Mouse (Mus musculus): ENCODE results near the gene Fiz1.

The Fiz1 gene

GRCm38 (mm10) chr7:5014251-5015117 is at the start of gene Fiz1, which contains the start of gene Zfp524:
TSS of gene Fiz1 (minus strand) at chr7:5014697.
TSS of gene Zfp524 (plus strand) at chr7:5014415.
- peak; percentile 98 for DNase-seq (ENCODE audit: low read depth, low spot score)

GRCm38 (mm10) chr7:5062360-5063001 is 48.0 kb upstream of the Fiz1 start:
- DNase-seq (ENCODE audit: low read depth, low spot score) = peak; percentile 91

GRCm38 (mm10) chr7:5061774-5062359 is 47.4 kb upstream of the Fiz1 start, which contains the start of gene U2af2:
TSS of gene U2af2 (plus strand) at chr7:5062143.
- DNase-seq (ENCODE audit: low read depth, low spot score) = peak; percentile 90

GRCm38 (mm10) chr7:5060944-5061773 is 46.7 kb upstream of the Fiz1 start:
- DNase-seq (ENCODE audit: low read depth, low spot score) = peak; percentile 98

GRCm38 (mm10) chr7:5060239-5060731 is 45.8 kb upstream of the Fiz1 start:
- DNase-seq (ENCODE audit: low read depth, low spot score) = peak; percentile 92

- no peak for DNase-seq (ENCODE audit: low read depth, low spot score)
Measured at GRCm38 (mm10) chr7:5059421-5059820, 44.9 kb upstream of the Fiz1 start.

- no peak for DNase-seq (ENCODE audit: low read depth, low spot score)
Measured at GRCm38 (mm10) chr7:5058631-5059030, 44.1 kb upstream of the Fiz1 start.

- DNase-seq (ENCODE audit: low read depth, low spot score) = peak; percentile 56
Measured at GRCm38 (mm10) chr7:5057804-5058203, 43.3 kb upstream of the Fiz1 start.

- DNase-seq (ENCODE audit: low read depth, low spot score) = no peak
Measured at GRCm38 (mm10) chr7:5057381-5057780, 42.9 kb upstream of the Fiz1 start.

- no peak for DNase-seq (ENCODE audit: low read depth, low spot score)
Measured at GRCm38 (mm10) chr7:5056651-5057263, 42.3 kb upstream of the Fiz1 start.

GRCm38 (mm10) chr7:5053456-5054179 is 39.1 kb upstream of the Fiz1 start:
- peak; percentile 78 for DNase-seq (ENCODE audit: low read depth, low spot score)

GRCm38 (mm10) chr7:5052931-5053343 is 38.4 kb upstream of the Fiz1 start:
- DNase-seq (ENCODE audit: low read depth, low spot score) = no peak

GRCm38 (mm10) chr7:5052438-5052837 is 37.9 kb upstream of the Fiz1 start:
- DNase-seq (ENCODE audit: low read depth, low spot score) = peak; percentile 43

- DNase-seq (ENCODE audit: low read depth, low spot score) = peak; percentile 82
Measured at GRCm38 (mm10) chr7:5051193-5052192, 37.0 kb upstream of the Fiz1 start, which contains the start of gene Zfp580. TSS of gene Zfp580 (plus strand) at chr7:5051538.

GRCm38 (mm10) chr7:5047313-5047712 is 32.8 kb upstream of the Fiz1 start:
- DNase-seq (ENCODE audit: low read depth, low spot score) = peak; percentile 48

GRCm38 (mm10) chr7:5046112-5046511 is 31.6 kb upstream of the Fiz1 start:
- DNase-seq (ENCODE audit: low read depth, low spot score) = no peak

- no peak for DNase-seq (ENCODE audit: low read depth, low spot score)
Measured at GRCm38 (mm10) chr7:5044981-5045380, 30.5 kb upstream of the Fiz1 start.

GRCm38 (mm10) chr7:5038940-5039339 is 24.4 kb upstream of the Fiz1 start:
- DNase-seq (ENCODE audit: low read depth, low spot score) = peak; percentile 66

All from R1 (cell line).